Mouse (Mus musculus) stomach, postnatal 0 days (tissue): ENCODE results near the gene Cpt1c.

Experiments
- CTCF ChIP-seq: IDR thresholded peaks from 2 replicates; pipeline ENCODE4 v1.5.1; 2016; ENCODE audit warnings: antibody characterized with exemption, low read depth, mild to moderate bottlenecking, moderate library complexity
- EP300 ChIP-seq: optimal IDR thresholded peaks from 2 replicates; pipeline ENCODE3; 2016; ENCODE audit warnings: antibody characterized with exemption

GRCm38 (mm10) chr7:44929204-44930151 lies 45.2 kb downstream of the Cpt1c start, which contains the start of gene Ap2a1:
- TF ChIP-seq CTCF: peak; percentile 35
- TF ChIP-seq EP300: peak; percentile 93
